Mouse (Mus musculus) megakaryocyte, embryonic 14.5 days (primary cell): ENCODE data around the gene Rps6kb1.

Experiments
- FLI1 ChIP-seq: IDR thresholded peaks from 2 replicates; pipeline ENCODE4 v1.6.1; 2012; ENCODE audit warnings: low read length, inconsistent platforms, mixed read lengths
- GATA1 ChIP-seq: IDR thresholded peaks from 3 replicates; pipeline ENCODE4 v1.6.1; 2012; ENCODE audit warnings: mixed read lengths, low read length, inconsistent platforms, borderline replicate concordance

GRCm38 (mm10) chr11:86538786-86539185 lies 5.8 kb downstream of the Rps6kb1 start:
- TF ChIP-seq GATA1 (no peak), FLI1 (no peak)
